Mouse (Mus musculus): ENCODE data around the gene Lrit2. TPM values are rescaled to one million over a fixed set of nuclear protein-coding genes. Genes with fewer than 3 reads are reported as not detected.

Lrit2 gene
- total RNA-seq, 1 experiment: not detected

- Histone ChIP-seq H3K9ac (ENCODE audit: insufficient read depth, low read depth, low read length, poor library complexity, severe bottlenecking) (no peak overlapping the region), H3K27ac (ENCODE audit: insufficient read depth, low read depth, low read length, poor library complexity, severe bottlenecking) (no peak overlapping the region), H3K4me1 (ENCODE audit: control insufficient read depth in 2 of 2, insufficient read depth in 2 of 2, low read length in 2 of 2, poor library complexity in 1 of 2) (no peaks in the 10 kb centered on the region), H3K4me3 (ENCODE audit: insufficient read depth in 1 of 2, low read depth in 1 of 2, low read length in 2 of 2, poor library complexity in 1 of 2, severe bottlenecking in 1 of 2) (no peak overlapping the region), H3K9me3 (ENCODE audit: control insufficient read depth, insufficient read depth, low read depth, low read length) (no peaks in the 10 kb centered on the region), H3K36me3 (ENCODE audit: control insufficient read depth, insufficient read depth, low read length, poor library complexity, severe bottlenecking) (no peaks in the 10 kb centered on the region)
- in situ Hi-C loops (cut with MboI; ENCODE audit: low sequenced_read_pairs in 2 of 2, unreplicated experiment in 2 of 2): loop anchor here in 1 of 2 experiments (10.0 kb wide), 1 partner anchor 168 kb away; no protein-coding TSS in a partner anchor
- TF ChIP-seq ZNF384 (IDR thresholded peaks at IDR 0.05; ENCODE audit: low read depth, low read length) (no peak), CHD2 (IDR thresholded peaks at IDR 0.05; ENCODE audit: low read depth, low read length) (no peak), ZC3H11A (IDR thresholded peaks at IDR 0.05; ENCODE audit: borderline replicate concordance, low read depth, low read length) (no peak)
- no peak for DNase-seq (ENCODE audit: low read depth, low spot score)
Measured at GRCm38 (mm10) chr14:37032481-37033104, 35.1 kb upstream of the Lrit2 start.

- no peak overlapping the region for H3K4me3 ChIP-seq (ENCODE audit: insufficient read depth in 1 of 2, low read depth in 1 of 2, low read length in 2 of 2, poor library complexity in 1 of 2, severe bottlenecking in 1 of 2)
- H3K27ac ChIP-seq (ENCODE audit: insufficient read depth, low read depth, low read length, poor library complexity, severe bottlenecking): no peak overlapping the region
- no peaks in the 10 kb centered on the region for H3K36me3 ChIP-seq (ENCODE audit: control insufficient read depth, insufficient read depth, low read length, poor library complexity, severe bottlenecking)
- no peaks in the 10 kb centered on the region for H3K9me3 ChIP-seq (ENCODE audit: control insufficient read depth, insufficient read depth, low read depth, low read length)
- no peak overlapping the region for H3K9ac ChIP-seq (ENCODE audit: insufficient read depth, low read depth, low read length, poor library complexity, severe bottlenecking)
- TF ChIP-seq ZC3H11A (IDR thresholded peaks at IDR 0.05; ENCODE audit: borderline replicate concordance, low read depth, low read length) (peak; percentile 91), ZNF384 (IDR thresholded peaks at IDR 0.05; ENCODE audit: low read depth, low read length) (no peak)
- in situ Hi-C loops (cut with MboI; ENCODE audit: low sequenced_read_pairs in 2 of 2, unreplicated experiment in 2 of 2): loop anchor here in 1 of 2 experiments (10.0 kb wide), 1 partner anchor 168 kb away; no protein-coding TSS in a partner anchor
- no peaks in the 10 kb centered on the region for H3K4me1 ChIP-seq (ENCODE audit: control insufficient read depth in 2 of 2, insufficient read depth in 2 of 2, low read length in 2 of 2, poor library complexity in 1 of 2)
- peak; percentile 48 for DNase-seq (ENCODE audit: low read depth, low spot score)
Measured at GRCm38 (mm10) chr14:37033241-37033640, 34.5 kb upstream of the Lrit2 start.

- Histone ChIP-seq H3K27ac (ENCODE audit: insufficient read depth, low read depth, low read length, poor library complexity, severe bottlenecking) (no peak overlapping the region), H3K4me3 (ENCODE audit: insufficient read depth in 1 of 2, low read depth in 1 of 2, low read length in 2 of 2, poor library complexity in 1 of 2, severe bottlenecking in 1 of 2) (no peak overlapping the region), H3K9me3 (ENCODE audit: control insufficient read depth, insufficient read depth, low read depth, low read length) (no peaks in the 10 kb centered on the region), H3K4me1 (ENCODE audit: control insufficient read depth in 2 of 2, insufficient read depth in 2 of 2, low read length in 2 of 2, poor library complexity in 1 of 2) (no peaks in the 10 kb centered on the region), H3K9ac (ENCODE audit: insufficient read depth, low read depth, low read length, poor library complexity, severe bottlenecking) (no peak overlapping the region), H3K36me3 (ENCODE audit: control insufficient read depth, insufficient read depth, low read length, poor library complexity, severe bottlenecking) (no peaks in the 10 kb centered on the region)
- DNase-seq (ENCODE audit: low read depth, low spot score): no peak
- in situ Hi-C loops (cut with MboI; ENCODE audit: low sequenced_read_pairs in 2 of 2, unreplicated experiment in 2 of 2): loop anchor here in 1 of 2 experiments (10.0 kb wide), 1 partner anchor 170 kb away; no protein-coding TSS in a partner anchor
- TF ChIP-seq CHD2 (IDR thresholded peaks at IDR 0.05; ENCODE audit: low read depth, low read length): no peak
- TF ChIP-seq ZC3H11A (IDR thresholded peaks at IDR 0.05; ENCODE audit: borderline replicate concordance, low read depth, low read length): no peak
- no peak for TF ChIP-seq HCFC1 (IDR thresholded peaks at IDR 0.05; ENCODE audit: borderline replicate concordance, insufficient read depth, low read length)
- no peak for TF ChIP-seq ZNF384 (IDR thresholded peaks at IDR 0.05; ENCODE audit: low read depth, low read length)
- TF ChIP-seq MAFK (IDR thresholded peaks at IDR 0.05; ENCODE audit: insufficient read depth, low read depth, low read length): no peak
Measured at GRCm38 (mm10) chr14:37034432-37034831, 33.3 kb upstream of the Lrit2 start.

GRCm38 (mm10) chr14:37048914-37049410 is 18.8 kb upstream of the Lrit2 start, which contains the start of gene Rgr:
TSS of gene Rgr (minus strand) at chr14:37048964.
- no peak for TF ChIP-seq MAFK (IDR thresholded peaks at IDR 0.05; ENCODE audit: insufficient read depth, low read depth, low read length)
- TF ChIP-seq ZNF384 (IDR thresholded peaks at IDR 0.05; ENCODE audit: low read depth, low read length): no peak
- no peak for TF ChIP-seq ZC3H11A (IDR thresholded peaks at IDR 0.05; ENCODE audit: borderline replicate concordance, low read depth, low read length)
- TF ChIP-seq CHD2 (IDR thresholded peaks at IDR 0.05; ENCODE audit: low read depth, low read length): no peak
- no peak for TF ChIP-seq HCFC1 (IDR thresholded peaks at IDR 0.05; ENCODE audit: borderline replicate concordance, insufficient read depth, low read length)
- no peaks in the 10 kb centered on the region for H3K4me1 ChIP-seq (ENCODE audit: control insufficient read depth in 2 of 2, insufficient read depth in 2 of 2, low read length in 2 of 2, poor library complexity in 1 of 2)
- no peak within 1 kb of the TSS for H3K9ac ChIP-seq (ENCODE audit: insufficient read depth, low read depth, low read length, poor library complexity, severe bottlenecking)
- H3K36me3 ChIP-seq (ENCODE audit: control insufficient read depth, insufficient read depth, low read length, poor library complexity, severe bottlenecking): no peaks in the 10 kb centered on the region
- no peak within 1 kb of the TSS for H3K4me3 ChIP-seq (ENCODE audit: insufficient read depth in 1 of 2, low read depth in 1 of 2, low read length in 2 of 2, poor library complexity in 1 of 2, severe bottlenecking in 1 of 2)
- H3K27ac ChIP-seq (ENCODE audit: insufficient read depth, low read depth, low read length, poor library complexity, severe bottlenecking): no peak within 1 kb of the TSS
- no peak for DNase-seq (ENCODE audit: low read depth, low spot score)
- no peaks in the 10 kb centered on the region for H3K9me3 ChIP-seq (ENCODE audit: control insufficient read depth, insufficient read depth, low read depth, low read length)
- in situ Hi-C loops (cut with MboI; ENCODE audit: low sequenced_read_pairs in 2 of 2, unreplicated experiment in 2 of 2): no loop called here

Data from ES-E14 (cell line).